Mouse (Mus musculus): ENCODE results near the gene Gins3. TPM values are rescaled to one million over a fixed set of nuclear protein-coding genes. Genes with fewer than 3 reads are reported as not detected.

Gins3 gene
- polyA plus RNA-seq, 1 experiment, result 8.3 TPM

GRCm38 (mm10) chr8:95616383-95616782 is 16.9 kb upstream of the Gins3 start:
- Histone ChIP-seq H3K79me3 (ENCODE audit: low read depth) (no peaks in the 10 kb centered on the region), H3K27me3 (ENCODE audit: control insufficient read depth, insufficient read depth, insufficient read length) (no peaks in the 10 kb centered on the region), H3K79me2 (ENCODE audit: control insufficient read depth, insufficient read depth) (no peaks in the 10 kb centered on the region), H3K4me3 (ENCODE audit: insufficient read depth, poor library complexity, severe bottlenecking) (no peak overlapping the region), H3K36me3 (ENCODE audit: control insufficient read depth, insufficient read depth) (no peaks in the 10 kb centered on the region), H3ac (ENCODE audit: control insufficient read depth, insufficient read length, low read depth) (no peak overlapping the region)
- no peak for TF ChIP-seq MYOD1 (IDR thresholded peaks at IDR 0.05; ENCODE audit: control insufficient read depth, insufficient read length, low read depth)
- no peak for TF ChIP-seq FOSL1 (IDR thresholded peaks at IDR 0.05; ENCODE audit: insufficient read depth, low read length, poor library complexity, severe bottlenecking)
- no peak for TF ChIP-seq CEBPB (IDR thresholded peaks at IDR 0.05; ENCODE audit: low read depth)
- TF ChIP-seq USF1 (IDR thresholded peaks at IDR 0.05; ENCODE audit: low read depth), result peak; percentile 50
- TF ChIP-seq CTCF (IDR thresholded peaks at IDR 0.05; ENCODE audit: control insufficient read depth, insufficient read depth, insufficient read length), result no peak
- TF ChIP-seq MYOG (IDR thresholded peaks at IDR 0.05; ENCODE audit: control insufficient read depth, extremely low read depth, insufficient read length), result no peak
- peak; percentile 61 for TF ChIP-seq MAX (IDR thresholded peaks at IDR 0.05)

- no peaks in the 10 kb centered on the region for H3K79me2 ChIP-seq (ENCODE audit: control insufficient read depth, insufficient read depth)
- H3ac ChIP-seq (ENCODE audit: control insufficient read depth, insufficient read length, low read depth), result no peak overlapping the region
- no peak overlapping the region for H3K4me3 ChIP-seq (ENCODE audit: insufficient read depth, poor library complexity, severe bottlenecking)
- no peak for TF ChIP-seq MYOG (IDR thresholded peaks at IDR 0.05; ENCODE audit: control insufficient read depth, extremely low read depth, insufficient read length)
- TF ChIP-seq USF1 (IDR thresholded peaks at IDR 0.05; ENCODE audit: low read depth), result no peak
- no peaks in the 10 kb centered on the region for H3K27me3 ChIP-seq (ENCODE audit: control insufficient read depth, insufficient read depth, insufficient read length)
- H3K36me3 ChIP-seq (ENCODE audit: control insufficient read depth, insufficient read depth), result no peaks in the 10 kb centered on the region
- H3K79me3 ChIP-seq (ENCODE audit: low read depth), result no peaks in the 10 kb centered on the region
These were observed 13.2 kb upstream of the Gins3 start for GRCm38 (mm10) chr8:95620046-95620445.

- no peak for TF ChIP-seq MYOD1 (IDR thresholded peaks at IDR 0.05; ENCODE audit: control insufficient read depth, insufficient read length, low read depth)
- no peak for TF ChIP-seq CEBPB (IDR thresholded peaks at IDR 0.05; ENCODE audit: low read depth)
- TF ChIP-seq MYOG (IDR thresholded peaks at IDR 0.05; ENCODE audit: control insufficient read depth, extremely low read depth, insufficient read length), result no peak
- no peak for TF ChIP-seq USF1 (IDR thresholded peaks at IDR 0.05; ENCODE audit: low read depth)
- no peak for TF ChIP-seq FOSL1 (IDR thresholded peaks at IDR 0.05; ENCODE audit: insufficient read depth, low read length, poor library complexity, severe bottlenecking)
- no peak for TF ChIP-seq CTCF (IDR thresholded peaks at IDR 0.05; ENCODE audit: control insufficient read depth, insufficient read depth, insufficient read length)
- TF ChIP-seq MAX (IDR thresholded peaks at IDR 0.05), result no peak
- Histone ChIP-seq H3K36me3 (ENCODE audit: control insufficient read depth, insufficient read depth) (no peaks in the 10 kb centered on the region), H3ac (ENCODE audit: control insufficient read depth, insufficient read length, low read depth) (no peak overlapping the region), H3K79me2 (ENCODE audit: control insufficient read depth, insufficient read depth) (no peaks in the 10 kb centered on the region), H3K4me3 (ENCODE audit: insufficient read depth, poor library complexity, severe bottlenecking) (no peak overlapping the region), H3K79me3 (ENCODE audit: low read depth) (no peaks in the 10 kb centered on the region), H3K27me3 (ENCODE audit: control insufficient read depth, insufficient read depth, insufficient read length) (no peaks in the 10 kb centered on the region)
These were observed 8.4 kb upstream of the Gins3 start for GRCm38 (mm10) chr8:95624833-95625232.

GRCm38 (mm10) chr8:95632840-95633239 is 413 bp upstream of the Gins3 start:
- Histone ChIP-seq H3K79me3 (ENCODE audit: low read depth) (peaks cover 14% of the 10 kb centered on the region), H3K36me3 (ENCODE audit: control insufficient read depth, insufficient read depth) (no peaks in the 10 kb centered on the region), H3K4me3 (ENCODE audit: insufficient read depth, poor library complexity, severe bottlenecking) (no peak overlapping the region), H3K27me3 (ENCODE audit: control insufficient read depth, insufficient read depth, insufficient read length) (no peaks in the 10 kb centered on the region), H3ac (ENCODE audit: control insufficient read depth, insufficient read length, low read depth) (no peak overlapping the region), H3K79me2 (ENCODE audit: control insufficient read depth, insufficient read depth) (peaks cover 25% of the 10 kb centered on the region)
- no peak for TF ChIP-seq CEBPB (IDR thresholded peaks at IDR 0.05; ENCODE audit: low read depth)
- TF ChIP-seq CTCF (IDR thresholded peaks at IDR 0.05; ENCODE audit: control insufficient read depth, insufficient read depth, insufficient read length), result no peak
- no peak for TF ChIP-seq USF1 (IDR thresholded peaks at IDR 0.05; ENCODE audit: low read depth)
- no peak for TF ChIP-seq MYOD1 (IDR thresholded peaks at IDR 0.05; ENCODE audit: control insufficient read depth, insufficient read length, low read depth)
- no peak for TF ChIP-seq MYOG (IDR thresholded peaks at IDR 0.05; ENCODE audit: control insufficient read depth, extremely low read depth, insufficient read length)
- no peak for TF ChIP-seq MAX (IDR thresholded peaks at IDR 0.05)
- TF ChIP-seq FOSL1 (IDR thresholded peaks at IDR 0.05; ENCODE audit: insufficient read depth, low read length, poor library complexity, severe bottlenecking), result no peak

GRCm38 (mm10) chr8:95634063-95634340 is 749 bp downstream of the Gins3 start:
- Histone ChIP-seq H3K79me2 (ENCODE audit: control insufficient read depth, insufficient read depth) (peaks cover 25% of the 10 kb centered on the region), H3K36me3 (ENCODE audit: control insufficient read depth, insufficient read depth) (peaks cover 8% of the 10 kb centered on the region), H3ac (ENCODE audit: control insufficient read depth, insufficient read length, low read depth) (peak overlapping the region; percentile 81), H3K27me3 (ENCODE audit: control insufficient read depth, insufficient read depth, insufficient read length) (no peaks in the 10 kb centered on the region), H3K4me3 (ENCODE audit: insufficient read depth, poor library complexity, severe bottlenecking) (peak overlapping the region; percentile 74), H3K79me3 (ENCODE audit: low read depth) (peaks cover 14% of the 10 kb centered on the region)
- TF ChIP-seq MYOG (IDR thresholded peaks at IDR 0.05; ENCODE audit: control insufficient read depth, extremely low read depth, insufficient read length), result no peak
- TF ChIP-seq MYOD1 (IDR thresholded peaks at IDR 0.05; ENCODE audit: control insufficient read depth, insufficient read length, low read depth), result no peak
- no peak for TF ChIP-seq USF1 (IDR thresholded peaks at IDR 0.05; ENCODE audit: low read depth)
- no peak for TF ChIP-seq FOSL1 (IDR thresholded peaks at IDR 0.05; ENCODE audit: insufficient read depth, low read length, poor library complexity, severe bottlenecking)
- TF ChIP-seq CTCF (IDR thresholded peaks at IDR 0.05; ENCODE audit: control insufficient read depth, insufficient read depth, insufficient read length), result no peak
- TF ChIP-seq MAX (IDR thresholded peaks at IDR 0.05), result no peak
- no peak for TF ChIP-seq CEBPB (IDR thresholded peaks at IDR 0.05; ENCODE audit: low read depth)

- Histone ChIP-seq H3K79me3 (ENCODE audit: low read depth) (no peaks in the 10 kb centered on the region), H3K4me3 (ENCODE audit: insufficient read depth, poor library complexity, severe bottlenecking) (no peak overlapping the region), H3K36me3 (ENCODE audit: control insufficient read depth, insufficient read depth) (peaks cover 33% of the 10 kb centered on the region), H3K27me3 (ENCODE audit: control insufficient read depth, insufficient read depth, insufficient read length) (no peaks in the 10 kb centered on the region), H3K79me2 (ENCODE audit: control insufficient read depth, insufficient read depth) (no peaks in the 10 kb centered on the region), H3ac (ENCODE audit: control insufficient read depth, insufficient read length, low read depth) (no peak overlapping the region)
- no peak for TF ChIP-seq CTCF (IDR thresholded peaks at IDR 0.05; ENCODE audit: control insufficient read depth, insufficient read depth, insufficient read length)
- no peak for TF ChIP-seq MYOD1 (IDR thresholded peaks at IDR 0.05; ENCODE audit: control insufficient read depth, insufficient read length, low read depth)
- no peak for TF ChIP-seq USF1 (IDR thresholded peaks at IDR 0.05; ENCODE audit: low read depth)
- TF ChIP-seq MYOG (IDR thresholded peaks at IDR 0.05; ENCODE audit: control insufficient read depth, extremely low read depth, insufficient read length), result no peak
- TF ChIP-seq FOSL1 (IDR thresholded peaks at IDR 0.05; ENCODE audit: insufficient read depth, low read length, poor library complexity, severe bottlenecking), result no peak
- no peak for TF ChIP-seq MAX (IDR thresholded peaks at IDR 0.05)
- no peak for TF ChIP-seq CEBPB (IDR thresholded peaks at IDR 0.05; ENCODE audit: low read depth)
These were observed 11.7 kb downstream of the Gins3 start for GRCm38 (mm10) chr8:95644942-95645341.

Measured in C2C12 (cell line).